Mouse (Mus musculus) ES-CJ7 (cell line): Measurements from ENCODE around the gene Nap1l1.

ENCODE experiments used
- DNase-seq: peaks from one replicate; pipeline ENCODE4 v3.0.0; 2011; ENCODE audit warnings: low read depth, low spot score

The Nap1l1 gene

DNA sequence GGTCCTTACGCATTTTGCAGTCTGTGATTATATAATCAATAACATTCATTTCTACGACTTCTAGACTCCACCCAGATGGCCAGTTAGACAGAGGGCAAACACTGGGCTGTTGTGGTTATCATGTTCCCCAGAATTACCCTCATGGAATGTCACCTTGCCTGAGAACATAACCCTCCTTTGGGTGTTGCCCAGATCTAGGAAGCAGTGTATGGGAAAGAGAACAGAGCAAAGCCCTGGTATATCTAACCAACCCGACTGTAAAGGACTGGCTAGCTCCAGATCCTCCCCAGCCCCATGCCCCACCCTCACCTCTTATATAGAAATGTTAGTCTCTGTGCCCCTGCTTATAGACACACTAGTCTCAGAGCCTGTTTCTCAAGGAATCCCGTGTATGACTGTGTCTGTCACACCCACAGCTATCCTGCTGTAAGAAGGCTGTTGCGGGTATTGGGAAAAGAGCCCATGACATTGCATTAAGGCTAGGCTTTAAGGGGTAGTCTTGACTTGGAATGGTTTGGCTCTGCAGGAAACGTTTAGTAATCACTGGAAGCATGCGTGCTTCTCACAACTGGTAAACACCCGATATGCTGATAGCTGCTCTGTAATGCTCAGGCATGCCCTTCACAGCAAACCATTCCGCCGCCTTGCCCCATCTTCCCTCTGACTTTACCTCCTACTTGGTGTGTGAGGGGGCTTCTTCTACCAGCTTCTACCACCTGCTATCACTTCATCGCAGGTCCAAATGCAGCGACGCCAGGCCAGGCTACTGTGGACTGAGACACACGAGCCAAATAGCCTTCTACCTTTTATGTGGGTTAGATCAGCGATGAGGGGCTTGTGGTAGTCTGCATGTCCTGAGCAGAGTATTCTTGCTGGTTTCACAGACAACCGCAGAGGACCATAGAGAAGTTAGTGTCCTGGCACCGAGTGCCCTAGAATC lies 42.3 kb downstream of the Nap1l1 start:
- no peak for DNase-seq

DNA sequence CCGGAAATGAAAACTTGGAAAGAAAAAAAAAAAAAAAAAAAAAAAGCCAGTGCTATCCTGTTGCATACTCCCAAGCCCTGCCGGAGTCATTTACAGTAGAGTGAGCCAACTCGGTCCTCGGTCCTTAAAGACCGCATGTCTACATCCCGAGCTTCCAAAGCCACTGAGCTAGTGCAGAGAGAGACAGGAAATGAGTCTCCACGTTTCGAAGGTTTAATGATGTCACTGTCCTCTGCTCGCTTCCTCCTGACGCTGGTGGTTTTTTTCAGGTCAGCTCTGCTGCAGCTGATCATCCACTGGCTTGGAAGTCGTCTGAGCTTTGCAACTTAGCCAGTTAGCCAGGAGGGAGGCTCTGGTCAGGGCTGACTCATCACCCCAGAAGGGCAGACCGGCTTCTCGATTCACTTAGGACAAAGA lies 43.2 kb downstream of the Nap1l1 start:
- no peak for DNase-seq

DNA sequence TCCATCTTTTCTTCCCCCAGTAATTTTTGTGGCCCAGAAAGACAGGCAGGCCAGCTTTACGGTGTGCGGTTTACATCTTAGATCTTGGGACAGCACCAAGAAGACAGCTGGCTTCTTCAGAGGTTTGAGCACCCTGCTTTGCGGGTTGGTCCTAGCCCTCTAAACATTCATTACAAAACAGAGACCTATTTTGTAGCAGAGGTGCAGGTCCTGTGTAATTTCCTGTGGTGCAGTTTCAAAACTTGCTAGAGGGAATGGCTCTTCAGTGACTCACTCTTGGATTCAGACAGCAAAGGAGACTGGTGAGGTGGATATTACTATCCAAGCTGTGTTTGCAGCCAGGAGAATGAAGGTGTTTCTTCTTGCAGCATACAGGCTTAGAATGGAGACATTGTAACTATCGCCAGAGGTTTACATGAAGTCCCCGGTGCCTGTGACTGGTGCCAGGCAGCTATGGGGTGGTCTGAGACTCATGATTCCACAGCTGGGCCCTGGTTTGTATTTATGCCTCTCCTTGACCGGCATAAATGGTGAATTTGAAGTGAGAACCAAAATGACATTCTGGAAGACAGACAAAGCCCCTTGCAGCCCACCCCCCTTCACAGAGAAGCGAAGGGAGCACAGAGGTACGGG lies 43.9 kb downstream of the Nap1l1 start:
- no peak for DNase-seq

- DNase-seq, result no peak
Observed at GRCm38 (mm10) chr10:111518350-111518749, 45.3 kb downstream of the Nap1l1 start.

DNA sequence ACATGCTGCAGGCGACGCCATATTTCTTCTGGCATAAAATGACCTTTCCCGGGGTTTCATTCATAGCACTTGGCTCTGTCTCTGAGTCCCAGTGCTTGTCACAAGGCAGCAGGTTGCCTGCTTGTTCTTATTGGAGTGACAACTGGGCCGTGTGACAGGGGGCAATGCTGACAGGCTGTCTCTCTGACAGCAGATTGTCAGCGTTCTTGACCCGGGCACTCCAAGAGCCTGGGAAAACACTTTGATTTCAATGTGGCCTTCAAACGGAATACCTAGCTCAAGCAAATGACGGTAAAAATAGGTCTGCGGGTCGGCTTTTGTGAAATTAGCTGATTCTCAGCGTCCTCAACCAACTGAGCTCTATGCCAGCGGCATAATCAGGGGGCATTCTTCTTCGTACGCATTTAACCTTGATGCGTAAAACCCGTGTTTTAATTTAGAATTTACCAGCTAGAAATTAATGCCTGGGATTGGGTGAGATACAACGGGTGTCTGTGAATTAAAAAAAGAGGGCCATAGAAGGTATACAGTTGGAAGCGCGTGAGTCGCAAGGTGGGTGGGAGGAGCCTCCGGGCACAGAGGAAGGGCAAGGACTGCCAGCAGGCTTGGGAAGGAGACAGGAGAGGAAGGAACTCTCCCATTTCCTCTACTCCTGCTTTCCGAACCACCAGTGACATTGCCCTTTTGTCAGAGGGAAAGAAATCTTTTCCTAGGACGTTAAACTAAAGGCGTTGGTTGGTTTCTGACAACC lies 46.8 kb downstream of the Nap1l1 start:
- DNase-seq, result no peak

- DNase-seq, result no peak
Observed at GRCm38 (mm10) chr10:111520621-111521020, 47.6 kb downstream of the Nap1l1 start.

GRCm38 (mm10) chr10:111521636-111522035 lies 48.6 kb downstream of the Nap1l1 start:
- no peak for DNase-seq

DNA sequence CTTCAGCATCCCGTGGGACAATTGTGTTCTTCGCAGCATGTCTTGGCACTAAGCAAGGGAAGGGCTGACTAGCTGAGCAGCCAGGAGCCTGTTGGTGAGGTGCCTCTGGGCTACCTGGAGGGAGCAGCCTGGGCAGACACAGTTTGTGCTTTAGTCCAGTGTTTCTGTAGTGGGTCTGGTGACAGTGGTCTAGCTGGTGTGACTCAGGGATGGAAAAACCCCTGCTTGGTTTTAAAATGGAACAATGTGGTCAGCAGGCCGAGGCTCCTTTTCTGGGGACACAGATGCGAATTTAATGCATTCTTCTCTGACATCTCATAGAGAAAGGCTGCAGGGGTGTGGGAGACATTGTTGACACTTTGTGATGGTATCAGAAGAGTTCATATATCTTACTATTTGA lies 49.2 kb downstream of the Nap1l1 start:
- DNase-seq, result no peak

DNA sequence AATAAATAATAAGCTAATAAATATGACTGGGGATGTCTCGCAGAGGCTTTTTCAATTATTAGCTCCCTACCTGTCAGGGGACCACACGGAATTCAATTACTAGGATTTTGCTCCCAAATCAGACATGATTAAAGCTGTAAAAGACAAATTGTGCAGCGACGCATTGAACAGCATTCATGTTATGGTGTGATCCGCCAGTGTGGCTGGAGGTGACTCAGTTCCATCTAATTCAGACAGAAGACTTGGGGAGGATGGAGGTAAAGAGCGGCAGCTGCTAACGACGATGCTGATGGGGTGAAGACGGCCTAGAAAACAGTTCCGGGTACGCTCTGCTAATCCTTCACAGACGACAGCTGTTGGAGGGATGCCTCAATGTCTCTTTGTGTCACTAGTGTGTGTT lies 50.9 kb downstream of the Nap1l1 start:
- DNase-seq, result no peak

DNA sequence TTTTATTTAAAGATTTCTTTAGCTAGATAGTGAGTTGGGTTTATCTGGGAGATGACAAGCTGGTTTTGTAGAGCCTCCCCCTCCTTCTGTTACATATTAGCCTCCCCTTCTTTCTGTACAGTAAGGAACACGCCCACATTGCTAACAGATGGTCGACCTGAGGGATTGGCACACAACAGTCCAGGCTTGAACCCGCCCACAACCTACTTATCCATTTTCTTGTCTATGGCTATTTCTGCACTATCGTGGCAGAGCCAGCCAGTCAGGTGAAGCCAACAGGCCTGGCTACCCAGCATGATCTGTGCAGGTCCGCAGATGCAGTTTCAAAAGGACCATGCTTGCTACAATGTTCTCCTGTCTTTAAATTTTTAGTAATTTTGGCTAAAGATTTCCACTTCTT lies 54.0 kb downstream of the Nap1l1 start:
- DNase-seq, result no peak

DNA sequence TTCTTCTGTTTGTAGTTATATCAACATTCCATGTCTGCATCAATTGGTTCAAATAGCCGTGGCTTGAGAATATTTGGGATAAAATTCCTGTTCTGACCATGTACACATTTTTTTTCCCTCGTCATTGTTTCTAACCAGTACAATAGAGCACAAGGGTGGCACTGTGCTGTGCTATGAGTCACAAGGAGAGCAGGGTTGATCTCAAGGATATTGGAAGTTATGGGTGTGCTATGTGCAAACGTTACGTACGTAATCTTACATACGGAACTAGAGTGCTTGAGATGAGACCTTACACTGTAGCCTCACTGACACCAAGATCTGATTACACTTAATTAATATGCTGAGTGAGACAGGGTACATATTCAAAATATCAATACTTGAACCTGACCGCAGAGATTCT lies 54.6 kb downstream of the Nap1l1 start:
- no peak for DNase-seq

GRCm38 (mm10) chr10:111528283-111528682 lies 55.3 kb downstream of the Nap1l1 start:
- DNase-seq, result no peak

GRCm38 (mm10) chr10:111530398-111530797 lies 57.4 kb downstream of the Nap1l1 start:
- DNase-seq, result no peak

DNA sequence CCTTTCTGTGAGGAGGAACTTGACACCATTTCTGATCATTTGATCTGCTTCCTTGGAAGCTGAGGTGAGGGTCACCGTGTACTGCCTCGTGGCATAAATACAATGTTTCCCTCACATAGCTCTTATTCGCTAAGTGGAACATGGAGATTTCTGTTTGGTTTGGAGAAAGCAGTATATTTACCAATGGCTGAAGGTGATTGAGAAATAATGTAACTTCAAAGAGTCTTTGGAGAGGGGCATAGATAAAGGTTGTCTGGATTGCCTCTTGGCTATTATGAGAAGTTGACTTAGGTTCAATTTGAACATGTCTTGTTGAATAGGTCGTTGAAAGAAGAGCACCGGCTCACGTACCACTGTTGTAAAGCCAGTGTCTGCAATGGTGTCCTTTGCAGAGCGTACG lies 61.7 kb downstream of the Nap1l1 start:
- DNase-seq, result no peak

DNA sequence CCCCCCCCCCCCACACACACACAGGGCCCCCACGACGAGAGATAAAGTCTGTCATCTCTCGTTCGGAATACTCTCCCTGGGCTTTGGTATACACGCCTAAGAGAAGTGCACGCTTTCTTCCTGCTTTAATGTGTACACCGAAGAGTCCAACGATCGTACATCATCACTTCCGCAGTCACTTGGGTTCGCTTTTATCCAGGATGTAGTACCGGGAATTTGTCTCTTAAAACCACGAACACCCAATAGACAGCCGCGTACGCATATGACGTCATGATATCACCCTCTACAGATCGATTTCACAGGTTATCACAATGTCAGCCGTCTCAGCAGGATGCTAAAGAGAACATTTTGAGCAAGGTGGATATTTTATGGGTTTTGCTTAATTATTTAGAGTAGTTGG lies 64.4 kb downstream of the Nap1l1 start:
- peak; percentile 21 for DNase-seq

- no peak for DNase-seq
Observed at GRCm38 (mm10) chr10:111539724-111540324, 66.8 kb downstream of the Nap1l1 start.

- no peak for DNase-seq
Observed at GRCm38 (mm10) chr10:111540678-111541077, 67.7 kb downstream of the Nap1l1 start.

DNA sequence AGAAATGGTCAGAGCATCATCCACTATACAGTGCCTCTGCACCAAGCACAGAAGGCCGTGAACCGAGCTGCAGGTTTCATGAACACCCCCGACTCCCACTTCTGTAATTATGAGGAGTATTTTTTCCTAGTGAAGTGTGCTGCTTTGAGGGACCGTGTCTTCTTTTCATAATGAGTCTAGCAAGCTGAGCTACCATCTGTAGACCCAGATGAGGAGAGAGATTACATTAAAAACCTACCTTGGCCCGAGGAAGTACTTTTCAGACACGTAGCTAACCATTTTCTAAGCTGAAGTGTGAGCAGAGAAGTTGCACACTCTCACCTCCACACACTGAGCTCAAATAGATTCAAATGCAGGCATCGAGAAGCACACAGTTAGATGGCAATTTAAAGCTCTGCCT lies 70.1 kb downstream of the Nap1l1 start:
- DNase-seq, result no peak

DNA sequence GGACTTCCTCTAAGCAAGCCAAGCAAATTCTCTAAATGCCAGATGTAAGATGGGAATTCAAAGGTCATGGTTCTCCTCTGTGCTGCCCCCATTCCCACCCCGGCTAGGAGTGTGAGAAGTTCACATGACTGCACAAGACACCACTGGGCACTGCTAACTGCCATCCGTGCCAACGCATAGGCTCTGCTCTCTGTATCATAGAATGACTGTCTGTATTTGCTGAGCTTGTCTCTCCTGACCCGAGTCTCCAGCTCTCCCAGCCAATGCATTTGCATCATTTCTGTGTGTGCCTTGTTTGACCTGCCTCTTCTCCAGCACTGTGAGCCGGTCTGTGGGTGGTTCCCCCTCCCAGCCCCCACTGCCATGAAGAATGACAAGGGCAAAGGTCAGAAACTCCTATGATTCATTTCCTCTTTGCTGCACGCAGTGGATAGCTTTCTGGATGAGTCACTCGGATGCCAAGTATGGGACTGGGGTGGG lies 70.8 kb downstream of the Nap1l1 start:
- DNase-seq, result no peak

DNA sequence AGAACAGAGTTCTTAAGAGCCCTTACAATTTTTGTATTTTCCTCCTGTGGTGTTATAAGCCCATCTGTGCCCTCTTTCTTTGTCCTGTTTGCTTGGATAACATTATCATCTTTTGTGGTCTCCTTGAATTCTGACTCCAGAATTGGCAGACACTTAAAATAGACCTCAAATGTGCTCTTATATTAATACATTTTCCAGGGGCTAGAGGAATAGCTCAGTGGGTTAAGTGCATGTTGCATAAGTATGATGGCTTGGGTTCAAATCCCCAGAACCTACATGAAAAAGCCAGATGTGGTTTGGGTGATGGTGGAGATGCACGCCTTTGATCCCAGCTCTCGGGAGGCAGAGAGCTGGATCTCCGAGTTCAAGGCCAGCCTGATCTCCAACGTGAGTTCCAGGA lies 71.3 kb downstream of the Nap1l1 start:
- DNase-seq, result no peak

DNA sequence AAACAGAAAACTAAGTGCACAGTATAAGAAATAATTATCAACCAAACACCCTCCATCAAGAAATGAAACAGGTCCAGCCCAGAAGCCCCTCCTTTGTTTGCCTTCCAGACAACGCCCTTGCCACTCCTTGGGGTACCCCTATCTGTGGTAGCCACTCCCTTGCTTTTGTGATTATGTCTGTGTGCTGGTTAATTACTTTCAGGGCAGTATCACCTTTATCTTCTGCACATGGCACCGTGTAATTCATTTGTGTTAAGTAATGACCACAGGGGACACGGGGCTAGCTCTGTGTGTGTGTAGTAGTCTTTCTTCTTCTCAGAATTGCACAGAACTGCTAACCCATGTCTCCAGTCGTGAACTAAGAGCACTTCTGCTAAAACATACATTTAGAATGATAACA lies 72.6 kb downstream of the Nap1l1 start:
- no peak for DNase-seq
